Mouse (Mus musculus) forebrain, embryonic 16.5 days (tissue): ENCODE results near the gene Sfr1. TPM values are rescaled to one million over a fixed set of nuclear protein-coding genes. Genes with fewer than 3 reads are reported as not detected.

Experiments
- ATAC-seq: fragments of 200-750 bp; cut with Nextera tagmentation; 2 replicates; pipeline ENCODE4 v1.8.0; 2017; ENCODE audit warnings: mild to moderate bottlenecking, moderate library complexity
- H3K27ac ChIP-seq: fragments of 300-500 bp; sonication (generic); 2 replicates; pipeline ENCODE4 v1.5.1; 2014; ENCODE audit warnings: low read length, control low read depth
- H3K27me3 ChIP-seq: fragments of 300-500 bp; sonication (generic); replicated peaks from 2 replicates; pipeline ENCODE4 v1.6.1; 2014; ENCODE audit warnings: low read length; ENCODE audit not compliant: control insufficient read depth, insufficient read depth
- H3K36me3 ChIP-seq: fragments of 300-500 bp; sonication (generic); 2 replicates; pipeline ENCODE4 v1.6.1; 2014; ENCODE audit not compliant: control insufficient read depth, insufficient read depth
- H3K4me1 ChIP-seq: fragments of 300-500 bp; sonication (generic); replicated peaks from 2 replicates; pipeline ENCODE4 v1.6.1; 2014; ENCODE audit warnings: low read length; ENCODE audit not compliant: control insufficient read depth, insufficient read depth
- H3K4me2 ChIP-seq: fragments of 300-500 bp; sonication (generic); 2 replicates; pipeline ENCODE4 v1.6.1; 2014; ENCODE audit warnings: mild to moderate bottlenecking, low read length, control low read depth
- H3K4me3 ChIP-seq: fragments of 300-500 bp; sonication (generic); replicated peaks from 2 replicates; pipeline ENCODE4 v1.5.1; 2014; ENCODE audit warnings: mild to moderate bottlenecking, low read length, control low read depth
- H3K9ac ChIP-seq: fragments of 300-500 bp; sonication (generic); replicated peaks from 2 replicates; pipeline ENCODE4 v1.6.1; 2014; ENCODE audit warnings: low read depth, low read length, control low read depth
- H3K9me3 ChIP-seq: fragments of 300-500 bp; sonication (generic); 2 replicates; pipeline ENCODE4 v1.6.1; 2016; ENCODE audit warnings: low read length; ENCODE audit not compliant: control insufficient read depth
- WGBS: fragments of 180-500 bp; shearing (Covaris S2); extraction: QIAGEN DNeasy Blood & Tissue Kit; methylation state at CpG from one replicate; pipeline ENCODE4 v1.1.7; 2014; 5-methylcytosine and 5-hydroxymethylcytosine counted together
- polyA plus RNA-seq: library from polyadenylated mRNA; unstranded; fragments of >200 nt; fragmentation: Nextera tagmentation; extraction: Ambion mirVana; gene quantifications from 2 replicates; pipeline ENCODE4 v1.2.1, GENCODE M21; 2015

Gene Sfr1
- polyA plus RNA-seq, 1 experiment from 2014 or later = 180 TPM

- Histone ChIP-seq H3K4me3 (no peak overlapping the region), H3K4me1 (no peaks in the 10 kb centered on the region), H3K27ac (no peak overlapping the region), H3K36me3 (no peaks in the 10 kb centered on the region), H3K4me2 (no peak overlapping the region), H3K27me3 (no peaks in the 10 kb centered on the region), H3K9ac (no peak overlapping the region), H3K9me3 (no peaks in the 10 kb centered on the region)
- ATAC-seq = no peak
- 73% methylated on average over 13 of the region's 13 CpGs for WGBS
These were observed 26.3 kb upstream of the Sfr1 start for GRCm38 (mm10) chr19:47705080-47705771.

GRCm38 (mm10) chr19:47705772-47706309, 25.6 kb upstream of the Sfr1 start:
- no peak overlapping the region for H3K4me2 ChIP-seq
- ATAC-seq = no peak
- no peaks in the 10 kb centered on the region for H3K9me3 ChIP-seq
- H3K9ac ChIP-seq = no peak overlapping the region
- no peaks in the 10 kb centered on the region for H3K27me3 ChIP-seq
- no peak overlapping the region for H3K27ac ChIP-seq
- no peak overlapping the region for H3K4me3 ChIP-seq
- 91% methylated on average over 8 of the region's 8 CpGs for WGBS
- H3K36me3 ChIP-seq = no peaks in the 10 kb centered on the region
- no peaks in the 10 kb centered on the region for H3K4me1 ChIP-seq

- Histone ChIP-seq H3K4me3 (no peak overlapping the region), H3K9me3 (no peaks in the 10 kb centered on the region), H3K4me1 (no peaks in the 10 kb centered on the region), H3K4me2 (no peak overlapping the region), H3K9ac (no peak overlapping the region), H3K36me3 (no peaks in the 10 kb centered on the region), H3K27me3 (no peaks in the 10 kb centered on the region), H3K27ac (no peak overlapping the region)
- ATAC-seq = no peak
- WGBS = 83% methylated on average over 4 of the region's 4 CpGs
These were observed 21.1 kb upstream of the Sfr1 start for GRCm38 (mm10) chr19:47710376-47710775.

- no peak overlapping the region for H3K4me2 ChIP-seq
- WGBS = 72% methylated on average over 9 of the region's 9 CpGs
- no peaks in the 10 kb centered on the region for H3K27me3 ChIP-seq
- no peaks in the 10 kb centered on the region for H3K4me1 ChIP-seq
- H3K9ac ChIP-seq = no peak overlapping the region
- no peak overlapping the region for H3K27ac ChIP-seq
- H3K4me3 ChIP-seq = no peak overlapping the region
- no peaks in the 10 kb centered on the region for H3K36me3 ChIP-seq
- ATAC-seq = no peak
- no peaks in the 10 kb centered on the region for H3K9me3 ChIP-seq
These were observed 18.0 kb upstream of the Sfr1 start for GRCm38 (mm10) chr19:47713457-47713856.

DNA sequence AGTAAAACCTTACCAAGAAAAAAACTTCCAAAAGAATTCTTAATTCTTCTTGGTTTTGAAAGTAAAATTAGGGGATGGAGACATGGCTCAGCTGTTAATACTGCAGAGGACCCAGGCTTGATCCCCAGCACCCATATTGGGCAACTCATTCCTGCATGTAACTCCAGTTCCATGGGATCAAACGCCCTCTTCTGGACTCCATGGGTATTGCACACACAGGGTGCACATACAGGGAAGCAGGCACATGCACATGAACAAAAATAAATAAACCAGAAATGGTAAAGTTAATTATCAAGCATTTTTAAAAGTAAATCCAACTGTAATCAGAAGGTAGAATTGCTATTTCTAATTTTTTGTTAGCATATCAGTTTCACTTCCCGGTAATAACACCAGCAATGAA, 15.3 kb upstream of the Sfr1 start:
- H3K4me2 ChIP-seq = no peak overlapping the region
- H3K4me3 ChIP-seq = no peak overlapping the region
- 68% methylated on average over 2 of the region's 2 CpGs for WGBS
- H3K27me3 ChIP-seq = no peaks in the 10 kb centered on the region
- no peaks in the 10 kb centered on the region for H3K9me3 ChIP-seq
- no peaks in the 10 kb centered on the region for H3K4me1 ChIP-seq
- ATAC-seq = no peak
- no peaks in the 10 kb centered on the region for H3K36me3 ChIP-seq
- H3K27ac ChIP-seq = no peak overlapping the region
- H3K9ac ChIP-seq = no peak overlapping the region

GRCm38 (mm10) chr19:47719147-47719546, 12.3 kb upstream of the Sfr1 start:
- Histone ChIP-seq H3K27ac (no peak overlapping the region), H3K4me2 (no peak overlapping the region), H3K9ac (no peak overlapping the region), H3K9me3 (no peaks in the 10 kb centered on the region), H3K36me3 (no peaks in the 10 kb centered on the region), H3K4me3 (no peak overlapping the region), H3K27me3 (no peaks in the 10 kb centered on the region), H3K4me1 (no peaks in the 10 kb centered on the region)
- ATAC-seq = no peak
- 88% methylated on average over 3 of the region's 3 CpGs for WGBS

- Histone ChIP-seq H3K9ac (no peak overlapping the region), H3K36me3 (no peaks in the 10 kb centered on the region), H3K27me3 (no peaks in the 10 kb centered on the region), H3K27ac (no peak overlapping the region), H3K9me3 (no peaks in the 10 kb centered on the region), H3K4me1 (peaks cover 9% of the 10 kb centered on the region), H3K4me3 (no peak overlapping the region), H3K4me2 (no peak overlapping the region)
- ATAC-seq = no peak
- WGBS = 82% methylated on average over 6 of the region's 6 CpGs
These were observed 9.0 kb upstream of the Sfr1 start for GRCm38 (mm10) chr19:47722471-47722870.

DNA sequence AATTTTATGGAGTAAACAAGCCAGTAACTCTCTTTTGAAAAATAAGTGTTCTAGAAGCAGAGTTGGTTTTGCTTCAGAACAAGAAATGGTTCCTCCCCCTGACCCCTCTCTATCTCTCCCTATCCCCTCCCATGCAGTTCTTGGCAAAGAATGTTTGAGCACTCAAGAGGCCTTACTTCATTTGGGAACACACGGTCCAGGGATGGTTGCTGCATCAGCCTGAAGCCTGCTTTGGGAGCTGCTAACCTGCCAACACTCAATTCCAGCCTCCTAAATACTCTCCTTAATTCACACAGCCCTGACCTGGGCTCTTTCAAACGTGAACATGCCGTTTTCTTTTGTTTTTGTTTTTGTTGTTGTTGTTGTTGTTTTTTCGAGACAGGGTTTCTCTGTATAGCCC, 6.6 kb upstream of the Sfr1 start:
- ATAC-seq = no peak
- no peak overlapping the region for H3K9ac ChIP-seq
- no peaks in the 10 kb centered on the region for H3K36me3 ChIP-seq
- H3K4me1 ChIP-seq = peaks cover 9% of the 10 kb centered on the region
- 71% methylated on average over 4 of the region's 4 CpGs for WGBS
- no peaks in the 10 kb centered on the region for H3K27me3 ChIP-seq
- H3K27ac ChIP-seq = no peak overlapping the region
- H3K4me3 ChIP-seq = no peak overlapping the region
- no peaks in the 10 kb centered on the region for H3K9me3 ChIP-seq
- H3K4me2 ChIP-seq = no peak overlapping the region

DNA sequence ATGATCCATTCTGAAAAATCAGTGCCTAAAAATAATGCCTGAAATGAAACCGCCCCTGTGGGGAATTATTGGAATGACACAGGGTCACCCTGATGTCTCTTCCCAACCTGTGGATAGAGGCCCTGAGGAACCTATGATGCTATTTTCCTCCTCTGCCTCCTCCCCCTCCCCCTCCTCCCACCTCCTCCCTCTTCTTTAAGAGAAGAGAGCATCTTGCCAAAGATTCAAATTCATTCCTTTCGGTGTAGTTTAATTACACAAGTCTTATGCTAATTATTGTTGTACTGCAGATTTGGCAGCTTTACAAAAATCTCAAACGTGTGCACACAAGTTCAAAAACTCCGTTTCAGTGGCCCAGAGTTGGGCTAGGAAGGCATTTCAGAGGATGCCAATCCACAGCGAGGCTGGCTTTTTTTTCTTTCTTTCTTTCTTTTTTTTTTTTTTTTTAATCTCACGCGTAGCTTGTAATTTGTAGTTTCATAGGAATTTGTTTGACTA, 5.8 kb upstream of the Sfr1 start:
- H3K4me1 ChIP-seq = peaks cover 14% of the 10 kb centered on the region
- no peak overlapping the region for H3K27ac ChIP-seq
- H3K4me2 ChIP-seq = no peak overlapping the region
- no peak overlapping the region for H3K4me3 ChIP-seq
- no peaks in the 10 kb centered on the region for H3K9me3 ChIP-seq
- peak; percentile 45 for ATAC-seq
- 13% methylated on average over 7 of the region's 7 CpGs for WGBS
- H3K36me3 ChIP-seq = no peaks in the 10 kb centered on the region
- no peak overlapping the region for H3K9ac ChIP-seq
- H3K27me3 ChIP-seq = no peaks in the 10 kb centered on the region
